ENCODE assay signal across 10 mouse cellular contexts in the genomic region with DNA sequence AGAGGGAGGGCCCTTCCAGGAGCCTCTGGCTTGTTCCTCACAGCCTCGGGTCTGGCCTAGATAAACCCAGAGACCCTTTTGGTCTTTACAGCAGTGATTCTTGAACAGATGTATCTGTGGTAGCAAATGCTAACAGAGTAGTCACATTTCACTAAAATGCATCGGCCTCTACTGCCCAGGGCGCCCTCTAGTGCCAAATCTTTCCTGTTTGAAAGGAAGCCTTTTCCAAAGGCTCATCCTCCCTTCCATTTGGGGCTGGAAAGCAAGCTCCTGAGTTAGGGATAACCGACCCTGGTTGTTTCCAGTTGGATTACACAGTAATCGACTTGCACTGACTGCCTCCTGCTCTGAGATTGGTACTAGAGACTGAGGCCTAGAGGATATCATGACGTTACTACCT. TPM values are rescaled to one million over a fixed set of nuclear protein-coding genes. Genes with fewer than 3 reads are reported as not detected.
A peak's percentile ranks its signal among the peaks of the same experiment; 100 is the strongest.
DNase-seq lines count a peak whose midpoint lies in the region; TF ChIP-seq lines count a peak whose summit lies in the region.
"Had no signal": no experiment of that assay in that cellular context is flagged by ENCODE, and none has a peak within 500 bp of the region (broad histone marks: within the 10 kb centered on the region; RNA-seq: fewer than 3 reads in every experiment).

No protein-coding gene starts in this region.

- intact Hi-C loops in heart, adult 2 months (cut with DNase I), result no loop called here

- H3K9ac ChIP-seq in heart, adult 2 months (ENCODE audit: low read depth, low read length), result no peak overlapping the region
- H3K9ac ChIP-seq: neural tube, embryonic 12.5 days had no signal

- H3K27me3 ChIP-seq in heart, adult 2 months (ENCODE audit: control insufficient read depth, insufficient read depth, low read length), result peaks cover 23% of the 10 kb centered on the region

- WGBS in heart, adult 2 months, result 5% methylated on average over 6 of the region's 6 CpGs

- no peak overlapping the region for H3K4me3 ChIP-seq in heart, adult 2 months

- H3K27ac ChIP-seq in heart, adult 2 months, result no peak overlapping the region
- H3K27ac ChIP-seq: neural tube, embryonic 12.5 days had no signal

- H3K36me3 ChIP-seq in heart, adult 2 months (ENCODE audit: control insufficient read depth, insufficient read depth, low read length), result no peaks in the 10 kb centered on the region
- H3K36me3 ChIP-seq: neural tube, embryonic 12.5 days had no signal

- TF ChIP-seq EP300 in heart, adult 2 months (IDR thresholded peaks at IDR 0.05; ENCODE audit: insufficient read depth, low read depth, low read length), result no peak

- no peak for DNase-seq in heart, adult 2 months
- no peak for DNase-seq in heart, adult 11 months
- DNase-seq in thymus, postnatal 4 days, result peak; percentile 45
- no peak for DNase-seq in thymus, postnatal 36 days
- peak; percentile 38 for DNase-seq in embryo, embryonic 11.5 days (ENCODE audit: low read depth, low spot score)
- peak; percentile 68 to 74 for DNase-seq in layer of hippocampus, postnatal 36 days
- peak; percentile 87 for DNase-seq in retina, embryonic 14.5 days (ENCODE audit: low spot score)
- DNase-seq in natural killer cell, adult 2 months (ENCODE audit: low spot score in 2 of 2), result no peak

- H3K79me2 ChIP-seq in heart, adult 2 months (replicated peaks; ENCODE audit: control insufficient read depth, insufficient read depth, low read length), result no peaks in the 10 kb centered on the region

- TF ChIP-seq POLR2A in heart, adult 2 months (IDR thresholded peaks at IDR 0.05; ENCODE audit: insufficient read depth, low read depth, low read length), result no peak

- TF ChIP-seq CTCF in heart, adult 2 months (IDR thresholded peaks at IDR 0.05), result peak; percentile 38

- H3K4me1 ChIP-seq in heart, adult 2 months (ENCODE audit: control insufficient read depth, insufficient read depth, low read length), result no peaks in the 10 kb centered on the region

RNA-seq across cellular contexts. Expression of gene Egr4, which starts 2.9 kb away (rescaled TPM):
- total RNA-seq in heart, adult 2 months (2021), result not detected
- polyA plus RNA-seq in heart, adult 2 months (2012; rRNA removed), result not detected in 2 replicates
- total RNA-seq in layer of hippocampus, postnatal 36 days (2021), result 10 to 100 TPM; 26.1 to 33.4 TPM
- polyA plus RNA-seq: neural tube, embryonic 12.5 days had no signal

RNA-seq across cellular contexts. Expression of gene Fbxo41, which starts 7.7 kb away (rescaled TPM):
- under 1 TPM in 1 of 2 experiments, not detected in 1; 0.02 TPM for total RNA-seq in heart, adult 2 months (2021)
- polyA plus RNA-seq in heart, adult 2 months (2012; rRNA removed), result 0.02 and 0.03 TPM in 2 replicates
- total RNA-seq in layer of hippocampus, postnatal 36 days (2021), result 10 to 100 TPM; 91.2 to 96.6 TPM
- total RNA-seq: hematopoietic stem cell, adult 5-6 weeks had no signal

RNA-seq across cellular contexts. Expression of gene Pradc1, which starts 58.7 kb away (rescaled TPM):
- 10 to 100 TPM in 1 of 2 experiments, 1 to 10 TPM in 1; 8.9 to 11.0 TPM for total RNA-seq in heart, adult 2 months (2021)
- 22.4 and 22.7 TPM in 2 replicates for polyA plus RNA-seq in heart, adult 2 months (2012; rRNA removed)
- total RNA-seq in layer of hippocampus, postnatal 36 days (2021), result 10 to 100 TPM; 14.1 to 16.0 TPM

RNA-seq across cellular contexts. Expression of gene Cct7, which starts 59.2 kb away (rescaled TPM):
- 100 to 1,000 TPM; 144 to 159 TPM for total RNA-seq in heart, adult 2 months (2021)
- 83.7 and 133 TPM in 2 replicates for polyA plus RNA-seq in heart, adult 2 months (2012; rRNA removed)
- total RNA-seq in layer of hippocampus, postnatal 36 days (2021), result 100 to 1,000 TPM; 225 to 226 TPM

Comparison
In these comparisons a context has a peak if more than half of its experiments do, and no peak if none do; other contexts are left out.
1. DNase-seq: peak in thymus, postnatal 4 days (single experiment), embryo, embryonic 11.5 days (single experiment), layer of hippocampus, postnatal 36 days (2 of 2) and retina, embryonic 14.5 days (single experiment); none in heart, adult 2 months (0 of 2), heart, adult 11 months (single experiment), thymus, postnatal 36 days (0 of 2) and natural killer cell, adult 2 months (0 of 2).
2. RNA of gene Egr4, which starts 2.9 kb away (total RNA-seq): 26.1 to 33.4 TPM in layer of hippocampus, postnatal 36 days; not detected in heart, adult 2 months; every median in the first group is over 10 times any median in the second.
3. RNA of gene Fbxo41, which starts 7.7 kb away (total RNA-seq): 91.2 to 96.6 TPM in layer of hippocampus, postnatal 36 days; 0.02 TPM in heart, adult 2 months; every median in the first group is over 10 times any median in the second.